Mouse (Mus musculus) monocyte, adult 2 months (primary cell): Measurements from ENCODE around the gene Exoc2.

Source experiments
- DNase-seq, 2 experiments: peaks; one replicate each; pipeline ENCODE4 v3.0.0; 2022; ENCODE audit warnings: low spot score in 2 of 2, low read depth in 1 of 2

The Exoc2 gene

DNA sequence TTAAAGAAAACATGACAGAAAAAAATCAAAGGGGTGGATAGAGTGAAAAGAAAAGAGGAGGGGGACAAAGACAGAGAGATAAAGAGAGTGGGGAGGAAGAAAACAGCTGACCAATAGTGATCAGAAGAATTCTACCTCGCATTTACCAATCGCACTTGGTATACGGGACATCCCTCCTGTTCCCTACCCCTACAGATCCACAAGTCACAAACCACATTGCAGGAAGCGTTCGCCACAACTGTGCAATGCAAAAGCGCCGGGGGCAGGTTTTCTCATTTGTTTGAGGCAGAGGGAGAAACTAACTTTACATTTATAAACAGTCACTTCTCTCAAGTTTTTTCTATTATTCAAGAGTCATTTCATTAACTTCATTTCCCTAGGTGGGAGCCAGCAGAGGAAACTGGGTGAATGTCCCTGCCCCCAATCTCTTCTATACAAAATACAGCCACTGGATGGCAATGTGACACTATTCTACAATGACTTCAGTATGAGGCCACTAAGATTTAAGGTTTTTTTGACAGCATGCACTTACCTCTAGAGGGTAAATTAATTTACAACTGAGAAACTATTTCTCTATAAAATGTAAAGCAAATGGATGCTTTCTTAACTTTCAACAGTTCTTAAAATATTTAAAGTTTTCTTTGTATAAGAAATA lies 72.4 kb downstream of the Exoc2 start:
- DNase-seq: no peak

DNA sequence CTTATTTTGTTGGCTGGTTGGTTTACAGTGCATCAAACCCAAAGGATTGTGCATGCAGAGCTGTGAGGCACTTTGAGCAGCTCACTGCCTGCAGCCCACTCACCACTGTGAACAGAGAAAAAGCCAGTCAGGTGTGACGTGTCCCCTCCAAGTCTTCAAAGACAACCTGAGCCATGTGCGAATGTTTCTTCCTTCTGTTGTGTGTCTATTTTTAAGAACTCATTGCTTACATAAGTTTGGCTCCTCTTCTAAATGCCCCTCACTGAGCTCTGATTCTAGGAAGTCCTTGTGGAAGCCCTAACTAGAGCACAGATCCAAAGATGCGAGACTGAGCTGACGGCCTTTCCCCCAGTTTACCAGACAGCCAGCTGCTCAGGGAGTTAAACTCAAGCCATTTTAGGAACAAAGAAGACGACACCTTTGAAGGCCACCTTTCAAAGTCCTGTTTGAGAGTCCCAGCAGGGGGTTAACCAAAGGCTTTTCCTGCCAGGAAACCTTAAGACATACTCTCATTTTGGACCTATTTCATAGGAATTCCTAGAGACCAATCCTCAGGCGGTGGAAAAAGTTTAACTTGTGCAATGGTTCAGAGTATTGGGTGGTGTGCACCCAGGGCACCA lies 79.8 kb downstream of the Exoc2 start:
- no peak for DNase-seq

DNA sequence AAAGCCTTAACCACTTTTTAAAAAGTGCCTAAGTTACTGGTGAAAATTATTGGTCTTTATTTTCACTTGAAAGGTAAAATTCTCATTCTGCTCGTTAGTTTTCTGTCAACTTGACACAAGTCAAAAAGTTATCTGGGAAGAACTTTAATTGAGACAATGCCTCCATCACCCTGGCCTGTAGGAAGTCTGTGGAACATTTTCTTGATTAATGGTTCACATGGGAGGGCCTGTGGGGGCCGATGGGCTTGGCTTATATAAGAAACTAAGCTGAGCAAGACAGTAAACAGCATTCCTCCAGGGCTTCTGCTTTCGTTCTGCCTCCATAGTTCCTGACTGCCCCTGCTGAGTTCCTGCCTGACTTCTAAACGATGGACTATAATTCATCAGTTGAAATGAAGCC lies 81.6 kb downstream of the Exoc2 start:
- DNase-seq: no peak

DNA sequence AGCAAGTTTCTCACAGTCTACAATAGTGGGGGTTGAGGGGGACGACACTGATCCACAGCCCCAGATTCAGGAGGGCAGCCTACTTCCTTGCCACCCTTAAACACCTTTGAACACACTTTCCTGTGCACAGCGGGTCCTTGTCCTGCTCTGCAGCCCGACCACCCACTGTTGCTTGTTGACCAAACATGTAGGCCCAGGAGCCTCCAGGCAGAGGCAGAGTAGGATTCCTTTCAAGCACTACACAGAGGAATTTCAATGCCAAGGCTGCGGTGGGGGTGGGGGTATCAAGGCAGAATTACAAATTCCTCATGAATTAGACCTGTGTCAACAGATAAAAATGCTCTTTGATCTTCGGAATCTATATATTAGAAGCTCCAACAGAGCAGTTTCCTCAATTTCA lies 82.7 kb downstream of the Exoc2 start:
- no peak for DNase-seq

DNA sequence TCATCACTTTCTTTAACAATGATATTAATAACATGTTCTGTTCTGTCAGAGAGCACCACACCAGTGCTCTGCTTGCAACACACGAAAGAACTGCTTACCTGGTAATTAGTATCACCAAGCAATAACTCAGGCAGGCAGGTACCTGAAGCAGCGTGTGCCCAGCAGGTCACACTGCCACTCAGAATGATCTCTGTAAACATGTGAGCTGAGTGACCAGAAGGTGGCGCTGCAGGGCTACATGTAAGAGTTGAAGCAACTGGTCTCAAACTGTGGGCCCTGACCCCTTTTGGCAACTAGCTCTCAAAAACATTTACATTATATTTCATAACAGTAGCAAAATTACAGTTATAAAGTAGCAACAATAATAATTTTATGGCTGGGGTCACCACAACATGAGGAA lies 85.4 kb downstream of the Exoc2 start:
- DNase-seq: peak; percentile 14 to 39

DNA sequence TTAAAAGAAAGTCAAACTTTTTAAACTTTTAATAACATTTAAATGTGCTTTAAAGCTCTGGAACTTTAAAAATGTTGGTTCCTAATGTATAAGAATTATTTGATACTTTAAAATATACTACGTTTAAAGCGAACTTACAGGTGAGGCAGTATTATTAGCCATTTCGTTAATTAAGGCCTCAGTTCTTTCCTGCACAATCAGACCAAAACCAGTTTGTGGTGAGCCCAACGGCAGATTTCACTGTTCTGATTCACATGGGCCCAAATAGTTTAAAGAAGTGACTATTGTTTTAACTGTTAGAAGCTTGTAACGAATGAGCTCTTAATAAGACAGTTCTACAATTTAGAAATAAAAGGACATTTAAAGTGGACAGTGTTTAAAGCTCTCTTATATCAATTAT lies 93.6 kb downstream of the Exoc2 start:
- DNase-seq: no peak

DNA sequence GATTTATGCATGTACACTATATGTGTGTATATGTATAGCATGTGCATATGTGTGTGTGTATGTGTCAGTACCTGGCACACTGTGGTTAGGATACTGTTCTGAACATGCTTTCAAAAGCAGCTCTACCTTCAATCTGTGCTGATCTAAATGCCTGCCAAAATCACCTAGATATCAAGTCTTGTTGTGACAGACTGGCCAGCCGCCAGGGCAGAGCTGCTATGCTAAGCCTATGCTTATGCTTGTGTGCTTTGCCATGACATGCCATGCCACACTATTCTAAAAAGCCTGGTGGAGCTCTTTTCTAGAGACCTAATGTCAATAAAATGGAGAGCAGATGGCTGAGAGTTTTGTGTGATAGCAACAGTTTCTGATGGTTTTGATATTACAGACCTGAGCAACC lies 94.0 kb downstream of the Exoc2 start:
- DNase-seq: no peak

DNA sequence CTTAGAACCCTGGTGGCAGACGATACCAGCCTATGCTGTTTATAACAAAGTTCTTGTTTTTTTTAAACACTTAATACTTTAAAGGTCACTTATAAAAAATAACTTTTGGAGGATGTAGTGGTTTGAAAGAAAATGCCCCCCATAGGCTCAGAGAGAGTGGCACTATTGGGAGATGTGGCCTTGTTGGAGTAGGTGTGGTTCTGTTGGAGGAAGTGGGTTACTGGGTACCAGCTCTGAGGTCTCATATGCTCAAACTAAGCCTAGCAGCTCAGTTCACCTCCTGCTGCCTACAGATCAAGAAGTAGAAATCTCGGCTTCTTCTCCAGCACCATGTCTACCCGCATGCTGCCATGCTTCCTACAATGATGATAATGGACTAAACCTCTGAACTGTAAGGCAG lies 98.1 kb downstream of the Exoc2 start:
- DNase-seq: no peak

DNA sequence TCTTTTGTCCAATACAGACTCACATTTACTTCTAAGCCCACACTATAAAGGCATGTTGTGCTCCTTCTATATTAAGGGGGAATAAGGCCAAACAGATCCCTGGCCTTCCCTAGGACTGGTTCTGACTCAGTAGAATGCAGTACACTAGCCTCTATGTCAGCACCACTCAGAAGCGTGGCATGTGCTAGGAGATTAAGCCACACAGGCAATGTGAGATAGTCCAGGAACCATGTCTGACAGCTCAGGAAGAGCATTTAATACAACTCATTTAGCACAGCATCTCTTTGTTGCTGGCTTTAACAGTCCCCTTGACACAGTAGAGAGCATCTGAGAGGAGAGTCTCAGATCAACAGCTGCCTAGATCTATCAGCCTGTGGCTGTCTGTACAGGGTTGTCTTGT lies 100.4 kb downstream of the Exoc2 start:
- no peak for DNase-seq

DNA sequence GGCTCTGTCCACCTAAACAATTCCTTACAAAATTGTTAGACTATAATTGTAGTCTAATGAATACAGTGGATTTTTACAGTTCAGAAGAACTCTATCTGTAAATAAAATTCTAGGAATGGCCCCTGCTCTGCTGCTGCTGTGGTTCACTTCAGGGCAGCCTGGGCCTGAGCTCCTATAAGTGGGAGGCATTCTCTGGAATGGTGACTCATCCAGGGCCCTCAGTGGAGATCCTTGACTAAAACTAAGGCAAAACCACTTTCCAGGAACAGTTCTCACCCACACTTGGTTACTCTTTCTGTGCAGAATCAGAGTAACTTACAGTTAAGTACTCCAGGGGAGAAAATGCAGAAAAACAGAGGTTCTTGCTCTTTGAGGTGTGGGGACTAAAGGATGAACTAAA lies 108.4 kb downstream of the Exoc2 start:
- DNase-seq: no peak

DNA sequence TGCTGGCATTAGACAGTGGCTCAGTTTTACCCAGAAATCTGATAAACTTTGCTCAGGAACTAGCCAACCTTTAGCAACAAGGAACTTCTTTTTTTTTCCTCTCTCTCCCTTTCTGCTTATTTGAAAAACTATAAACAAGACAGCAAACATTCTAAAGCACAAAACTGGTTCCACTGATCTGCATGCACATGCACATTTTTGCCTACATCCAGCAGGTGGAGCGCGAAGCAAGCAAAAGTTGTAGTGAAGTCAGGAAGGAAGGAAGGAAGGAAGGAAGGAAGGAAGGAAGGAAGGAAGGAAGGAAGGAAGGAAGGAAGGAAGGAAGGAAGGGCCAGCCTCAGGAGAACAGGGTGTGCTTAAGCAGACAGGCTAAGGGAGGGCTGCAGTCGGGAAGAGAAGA lies 109.9 kb downstream of the Exoc2 start:
- DNase-seq: no peak

DNA sequence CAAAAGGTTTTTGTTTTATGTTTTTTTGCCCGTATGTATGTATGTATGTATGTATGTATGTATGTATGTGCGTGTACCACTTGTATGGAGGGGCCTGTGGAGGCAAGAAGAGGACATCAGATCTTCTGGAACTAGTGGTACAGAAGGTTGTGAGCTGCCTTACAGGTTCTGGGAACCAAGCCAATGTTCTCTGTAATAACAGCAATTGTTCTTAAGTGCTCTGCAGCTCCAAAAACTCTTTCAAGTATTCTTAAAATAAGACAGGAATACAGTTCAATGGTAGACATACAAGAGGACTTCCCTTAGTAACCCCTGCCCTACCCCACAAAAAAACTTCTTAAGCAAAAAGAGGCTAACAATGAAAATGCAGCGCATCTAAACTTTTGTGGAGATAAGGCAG lies 115.5 kb downstream of the Exoc2 start:
- DNase-seq: no peak

DNA sequence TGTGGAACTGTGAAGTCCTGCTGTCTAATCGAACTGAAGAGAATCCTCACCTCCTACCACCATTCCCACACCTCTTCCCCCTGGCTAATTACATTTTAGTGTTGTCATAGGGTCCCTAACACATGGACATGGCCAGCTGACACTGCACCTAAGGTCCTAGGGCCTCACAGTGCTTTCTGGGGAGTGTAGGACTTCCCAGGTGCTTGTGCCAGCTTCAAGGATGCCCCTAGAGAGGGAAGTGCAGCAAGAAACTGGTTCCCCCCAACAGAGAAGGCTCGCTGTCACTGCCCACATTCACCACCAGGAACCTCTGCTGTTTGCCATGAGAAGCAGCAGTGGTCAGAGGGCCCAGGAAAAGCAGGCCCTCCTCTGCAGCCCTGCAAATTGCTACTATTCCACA lies 123.2 kb downstream of the Exoc2 start:
- DNase-seq: no peak

DNA sequence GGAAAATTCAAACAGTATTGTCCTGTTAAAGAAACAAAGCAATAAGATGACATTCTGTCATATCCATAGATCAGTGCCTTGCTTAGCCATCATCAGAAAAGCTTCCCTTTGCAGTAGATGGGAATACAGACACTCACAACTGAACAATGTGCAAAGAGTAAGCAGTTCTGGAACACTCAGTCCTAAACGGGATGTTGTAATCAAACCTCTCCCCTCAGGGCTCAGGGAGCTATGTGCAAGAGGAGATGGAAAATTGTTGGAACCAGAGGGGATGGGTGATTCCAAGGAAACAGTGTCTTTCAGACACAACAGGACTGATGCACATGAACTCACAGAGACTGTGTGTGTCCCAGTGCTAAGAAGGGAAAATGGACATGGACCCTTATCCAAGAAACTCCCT lies 125.9 kb downstream of the Exoc2 start:
- DNase-seq: no peak

DNA sequence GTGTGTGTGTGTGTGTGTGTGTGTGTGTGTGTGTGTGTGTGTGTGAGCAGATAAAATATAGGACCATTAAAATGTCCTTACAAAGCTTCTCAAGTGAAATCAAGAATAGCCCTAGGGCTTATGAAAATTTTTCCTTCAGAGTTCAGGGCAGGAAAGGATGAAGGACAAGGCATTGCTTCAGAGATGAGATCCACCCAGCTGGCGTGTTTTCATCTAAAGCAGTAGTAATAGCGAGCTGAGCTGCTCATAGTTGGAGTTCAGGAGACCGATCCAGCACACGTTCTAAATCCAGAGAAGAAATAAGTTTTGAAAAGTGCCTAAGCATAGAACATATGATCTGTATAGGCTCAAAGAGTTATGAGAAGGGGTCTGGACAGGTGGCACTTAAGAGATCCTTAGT lies 127.4 kb downstream of the Exoc2 start:
- DNase-seq: no peak

DNA sequence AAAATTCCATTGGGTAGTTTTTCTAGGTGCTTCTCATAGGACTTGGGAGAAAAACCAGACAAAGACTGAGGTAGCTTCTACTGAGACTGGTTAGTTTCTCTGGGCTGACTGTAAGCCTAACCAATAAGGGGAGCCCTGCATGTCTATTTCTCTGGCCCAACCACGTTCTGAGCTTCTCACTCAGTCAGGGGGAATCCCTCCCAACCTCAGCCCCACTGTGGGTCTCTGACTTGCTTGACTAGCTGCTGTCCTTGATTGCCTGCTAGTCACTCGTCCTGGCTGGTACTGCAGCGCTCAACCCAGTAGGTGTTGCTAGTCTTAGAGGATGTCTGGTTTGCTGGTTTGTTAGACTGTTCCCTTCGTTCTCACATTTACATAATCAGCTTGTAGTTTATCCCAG lies 130.8 kb downstream of the Exoc2 start:
- no peak for DNase-seq

DNA sequence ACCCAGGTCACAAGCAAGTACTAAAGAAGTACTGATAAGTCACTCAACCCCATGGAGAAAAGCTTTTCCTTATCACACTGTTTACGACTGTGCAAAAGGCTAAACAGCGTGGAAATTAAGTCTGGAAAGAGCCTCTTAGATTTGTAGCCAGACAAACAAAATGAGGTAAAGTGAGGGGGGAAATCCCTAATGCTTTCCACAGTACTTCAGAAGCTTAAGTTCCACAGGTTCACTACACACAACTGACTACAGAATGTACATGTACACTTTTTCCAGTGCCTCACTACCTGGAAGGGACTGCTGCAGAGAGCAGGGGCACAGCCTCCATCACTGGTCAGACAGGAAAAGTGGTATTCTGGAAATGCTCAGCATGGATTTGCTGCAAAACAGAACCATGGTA lies 132.1 kb downstream of the Exoc2 start:
- no peak for DNase-seq

DNA sequence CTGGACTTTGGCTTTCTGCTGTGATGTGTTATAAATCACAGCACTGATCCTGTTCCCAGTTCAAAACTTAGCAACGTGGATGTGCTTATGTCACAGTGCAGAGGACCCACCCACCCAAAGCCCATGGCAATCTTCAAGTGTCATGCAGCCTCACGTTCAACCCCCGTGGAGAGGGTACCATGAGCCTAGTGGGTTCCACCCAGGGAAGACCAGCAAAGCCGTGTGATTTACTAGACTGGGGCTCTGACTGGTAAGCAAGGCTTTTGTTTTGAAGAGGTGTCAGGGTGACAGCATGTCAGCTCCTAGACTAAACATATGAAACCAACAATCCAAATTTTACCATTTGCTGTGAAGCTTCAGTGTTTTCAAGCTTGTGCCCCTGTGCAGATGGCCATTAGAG lies 132.6 kb downstream of the Exoc2 start:
- no peak for DNase-seq

DNA sequence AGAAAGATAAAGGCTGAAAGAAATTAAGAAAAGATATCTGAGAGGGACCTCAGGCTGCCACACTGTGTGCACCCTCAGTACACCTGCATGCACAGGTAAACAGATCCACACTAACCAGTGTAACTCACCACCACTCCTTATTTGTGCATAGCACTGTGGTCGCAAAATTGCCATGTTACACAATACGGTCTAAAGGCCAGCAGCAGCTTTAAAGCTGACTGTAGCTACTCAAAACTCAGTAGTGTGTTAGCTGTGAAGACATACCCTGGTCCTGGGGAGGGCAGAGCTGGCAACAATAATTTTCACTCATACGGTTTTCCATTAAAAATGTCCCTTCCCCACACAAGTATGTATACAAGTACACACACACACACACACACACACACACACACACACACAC lies 133.2 kb downstream of the Exoc2 start:
- DNase-seq: no peak

DNA sequence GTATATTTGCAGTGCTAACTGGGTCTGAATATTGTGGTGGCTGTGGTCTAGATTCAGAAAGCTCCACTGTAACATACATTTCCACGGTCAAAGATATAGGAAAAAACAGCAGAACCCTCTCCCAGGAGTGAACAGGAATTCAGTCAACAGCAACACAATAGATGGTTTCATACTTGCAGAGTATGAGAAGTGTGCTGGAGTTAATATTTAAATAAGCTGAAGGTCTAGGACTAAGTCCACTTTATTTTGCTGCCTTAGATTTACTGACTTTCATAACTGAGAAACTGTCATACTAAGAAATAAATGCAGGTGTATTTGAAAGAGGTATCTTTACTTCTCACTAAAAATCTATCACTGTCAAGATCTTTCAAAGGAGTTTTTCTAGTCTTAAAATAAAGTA lies 137.6 kb downstream of the Exoc2 start:
- no peak for DNase-seq

DNA sequence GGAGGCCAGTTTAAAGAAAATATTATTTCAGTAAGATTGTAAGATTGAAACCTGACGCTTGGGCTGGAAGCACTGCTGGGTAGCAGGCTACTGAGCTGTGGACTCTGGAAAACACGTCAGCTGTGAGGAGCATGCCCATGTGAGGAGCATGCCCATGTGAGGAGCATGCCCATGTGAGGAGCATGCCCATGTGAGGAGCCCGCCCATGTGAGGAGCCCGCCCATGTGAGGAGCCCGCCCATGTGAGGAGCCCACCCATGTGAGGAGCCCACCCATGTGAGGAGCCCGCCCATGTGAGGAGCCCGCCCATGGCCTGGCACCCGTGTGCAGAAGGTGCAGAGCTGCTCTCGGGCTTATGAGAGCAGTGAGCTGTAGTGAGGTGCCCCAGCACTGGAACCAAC lies 139.0 kb downstream of the Exoc2 start:
- DNase-seq: no peak

DNA sequence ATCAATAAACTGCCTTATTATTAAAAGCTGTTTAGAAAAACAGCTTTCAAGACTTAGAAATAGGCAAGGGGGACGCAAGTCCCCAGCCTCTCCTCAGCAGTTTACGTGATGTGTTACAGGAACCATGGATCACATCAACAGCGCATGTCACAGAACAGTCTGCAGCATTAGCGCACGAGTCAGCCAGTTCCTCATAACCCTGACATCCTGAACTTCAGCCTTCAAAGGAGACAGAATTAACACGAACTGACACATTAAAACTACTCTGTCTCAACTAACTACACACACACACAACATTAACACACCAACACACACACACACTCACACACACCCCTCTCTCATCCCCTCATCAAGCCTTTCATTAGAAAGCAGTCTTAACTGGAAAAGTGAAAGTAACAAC lies 139.5 kb downstream of the Exoc2 start:
- DNase-seq: no peak

DNA sequence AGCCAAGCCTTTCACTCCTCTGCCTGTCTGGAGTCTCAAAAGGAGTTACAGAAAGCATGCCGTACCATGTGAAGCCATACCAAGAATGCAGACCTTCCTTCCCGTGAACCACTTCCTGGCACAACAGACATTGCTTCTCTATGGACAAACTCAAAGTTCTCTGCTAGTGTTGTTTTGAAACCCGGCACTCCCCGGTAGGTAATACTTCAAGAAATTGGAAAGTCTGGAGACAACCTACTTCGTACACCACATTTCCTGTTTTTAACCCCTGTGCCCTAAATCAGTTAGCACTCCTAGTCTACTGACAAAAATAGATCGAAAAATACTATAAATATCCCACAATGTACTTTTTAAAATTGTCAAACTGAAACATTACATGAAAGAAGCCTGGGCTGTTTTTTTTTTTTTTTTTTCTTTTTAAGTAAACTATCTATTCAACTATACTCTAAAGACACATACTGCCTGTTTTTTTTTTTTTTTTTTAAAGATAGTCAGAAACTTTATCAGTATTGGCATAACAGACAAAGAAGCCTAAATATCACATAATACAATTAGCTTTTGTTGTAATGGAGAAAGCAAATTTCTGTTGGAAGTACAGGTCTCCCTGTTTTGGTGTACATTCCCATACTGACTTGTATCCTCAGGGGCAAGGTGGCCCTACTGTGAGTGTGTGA lies 140.3 kb downstream of the Exoc2 start:
- no peak for DNase-seq
